Mouse (Mus musculus): ENCODE data around the gene Mogs. TPM values are rescaled to one million over a fixed set of nuclear protein-coding genes. Genes with fewer than 3 reads are reported as not detected.
A peak's percentile ranks its signal among the peaks of the same experiment; 100 is the strongest.

Mogs gene
- polyA plus RNA-seq, 1 experiment from 2014 or later = 14.0 TPM

GRCm38 (mm10) chr6:83087205-83087925, 27.9 kb upstream of the Mogs start:
- H3K4me3 ChIP-seq (ENCODE audit: low read length) = peak overlapping the region; percentile 45
- H3K36me3 ChIP-seq (ENCODE audit: control insufficient read depth, insufficient read depth) = no peaks in the 10 kb centered on the region
- peaks cover 63% of the 10 kb centered on the region for H3K27me3 ChIP-seq (ENCODE audit: control insufficient read depth, insufficient read depth, low read length)
- no peak for ATAC-seq (replicated peaks; ENCODE audit: extremely low read depth, insufficient read depth, low FRiP score)
- peak overlapping the region; percentile 1 for H3K9ac ChIP-seq (ENCODE audit: low read length)
- H3K9me3 ChIP-seq (replicated peaks; ENCODE audit: control insufficient read depth, low read length) = no peaks in the 10 kb centered on the region
- WGBS = 2% methylated on average over 47 of the region's 47 CpGs
- H3K4me1 ChIP-seq (ENCODE audit: control insufficient read depth, insufficient read depth, low read length) = peaks cover 6% of the 10 kb centered on the region
- no peak overlapping the region for H3K27ac ChIP-seq (ENCODE audit: low read length)
- H3K4me2 ChIP-seq (ENCODE audit: low read depth, low read length) = peak overlapping the region; percentile 62

GRCm38 (mm10) chr6:83087926-83088260, 27.4 kb upstream of the Mogs start:
- H3K9ac ChIP-seq (ENCODE audit: low read length) = peak overlapping the region; percentile 1; the same call in 1 of the 2 replicates
- H3K4me1 ChIP-seq (ENCODE audit: control insufficient read depth, insufficient read depth, low read length) = peaks cover 8% of the 10 kb centered on the region
- no peak overlapping the region for H3K27ac ChIP-seq (ENCODE audit: low read length)
- no peaks in the 10 kb centered on the region for H3K9me3 ChIP-seq (replicated peaks; ENCODE audit: control insufficient read depth, low read length)
- H3K27me3 ChIP-seq (ENCODE audit: control insufficient read depth, insufficient read depth, low read length) = peaks cover 58% of the 10 kb centered on the region
- H3K4me2 ChIP-seq (ENCODE audit: low read depth, low read length) = peak overlapping the region; percentile 62
- ATAC-seq (replicated peaks; ENCODE audit: extremely low read depth, insufficient read depth, low FRiP score) = no peak
- H3K36me3 ChIP-seq (ENCODE audit: control insufficient read depth, insufficient read depth) = no peaks in the 10 kb centered on the region
- WGBS = 15% methylated on average over 9 of the region's 9 CpGs
- H3K4me3 ChIP-seq (ENCODE audit: low read length) = peak overlapping the region; percentile 45

GRCm38 (mm10) chr6:83092416-83093127, 22.7 kb upstream of the Mogs start:
- WGBS = 33% methylated on average over 6 of the region's 6 CpGs
- H3K27me3 ChIP-seq (ENCODE audit: control insufficient read depth, insufficient read depth, low read length) = peaks cover 22% of the 10 kb centered on the region
- no peak overlapping the region for H3K4me3 ChIP-seq (ENCODE audit: low read length)
- peak overlapping the region; percentile 31; the same call in 1 of the 2 replicates for H3K27ac ChIP-seq (ENCODE audit: low read length)
- peaks cover 2% of the 10 kb centered on the region; the same call in 1 of the 2 replicates for H3K4me1 ChIP-seq (ENCODE audit: control insufficient read depth, insufficient read depth, low read length)
- H3K4me2 ChIP-seq (ENCODE audit: low read depth, low read length) = no peak overlapping the region
- no peaks in the 10 kb centered on the region for H3K9me3 ChIP-seq (replicated peaks; ENCODE audit: control insufficient read depth, low read length)
- H3K9ac ChIP-seq (ENCODE audit: low read length) = no peak overlapping the region
- ATAC-seq (replicated peaks; ENCODE audit: extremely low read depth, insufficient read depth, low FRiP score) = peak; percentile 28; the same call in 1 of the 2 replicates
- H3K36me3 ChIP-seq (ENCODE audit: control insufficient read depth, insufficient read depth) = no peaks in the 10 kb centered on the region

GRCm38 (mm10) chr6:83095968-83096367, 19.3 kb upstream of the Mogs start:
- no peak for ATAC-seq (replicated peaks; ENCODE audit: extremely low read depth, insufficient read depth, low FRiP score)
- WGBS = 36% methylated on average over 6 of the region's 6 CpGs
- no peak overlapping the region for H3K9ac ChIP-seq (ENCODE audit: low read length)
- peaks cover 4% of the 10 kb centered on the region for H3K4me1 ChIP-seq (ENCODE audit: control insufficient read depth, insufficient read depth, low read length)
- no peak overlapping the region for H3K27ac ChIP-seq (ENCODE audit: low read length)
- H3K36me3 ChIP-seq (ENCODE audit: control insufficient read depth, insufficient read depth) = no peaks in the 10 kb centered on the region
- no peak overlapping the region for H3K4me2 ChIP-seq (ENCODE audit: low read depth, low read length)
- no peak overlapping the region for H3K4me3 ChIP-seq (ENCODE audit: low read length)
- no peaks in the 10 kb centered on the region for H3K9me3 ChIP-seq (replicated peaks; ENCODE audit: control insufficient read depth, low read length)
- peaks cover 6% of the 10 kb centered on the region for H3K27me3 ChIP-seq (ENCODE audit: control insufficient read depth, insufficient read depth, low read length)

- no peak overlapping the region for H3K4me3 ChIP-seq (ENCODE audit: low read length)
- ATAC-seq (replicated peaks; ENCODE audit: extremely low read depth, insufficient read depth, low FRiP score) = no peak
- H3K4me1 ChIP-seq (ENCODE audit: control insufficient read depth, insufficient read depth, low read length) = peaks cover 16% of the 10 kb centered on the region
- peaks cover 6% of the 10 kb centered on the region for H3K27me3 ChIP-seq (ENCODE audit: control insufficient read depth, insufficient read depth, low read length)
- H3K36me3 ChIP-seq (ENCODE audit: control insufficient read depth, insufficient read depth) = no peaks in the 10 kb centered on the region
- 67% methylated on average over 2 of the region's 2 CpGs for WGBS
- H3K9ac ChIP-seq (ENCODE audit: low read length) = no peak overlapping the region
- no peak overlapping the region for H3K4me2 ChIP-seq (ENCODE audit: low read depth, low read length)
- no peak overlapping the region for H3K27ac ChIP-seq (ENCODE audit: low read length)
- H3K9me3 ChIP-seq (replicated peaks; ENCODE audit: control insufficient read depth, low read length) = no peaks in the 10 kb centered on the region
These were observed 16.9 kb upstream of the Mogs start for GRCm38 (mm10) chr6:83098411-83098810.

- under 1% methylated on average over 25 of the region's 25 CpGs for WGBS
- no peaks in the 10 kb centered on the region for H3K36me3 ChIP-seq (ENCODE audit: control insufficient read depth, insufficient read depth)
- peak within 1 kb of the TSS; percentile 92 for H3K9ac ChIP-seq (ENCODE audit: low read length)
- ATAC-seq (replicated peaks; ENCODE audit: extremely low read depth, insufficient read depth, low FRiP score) = peak; percentile 86
- peaks cover 17% of the 10 kb centered on the region for H3K4me1 ChIP-seq (ENCODE audit: control insufficient read depth, insufficient read depth, low read length)
- peak within 1 kb of the TSS; percentile 81 for H3K4me3 ChIP-seq (ENCODE audit: low read length)
- H3K4me2 ChIP-seq (ENCODE audit: low read depth, low read length) = peak within 1 kb of the TSS; percentile 97
- H3K27me3 ChIP-seq (ENCODE audit: control insufficient read depth, insufficient read depth, low read length) = peaks cover 3% of the 10 kb centered on the region
- no peaks in the 10 kb centered on the region for H3K9me3 ChIP-seq (replicated peaks; ENCODE audit: control insufficient read depth, low read length)
- peak within 1 kb of the TSS; percentile 87 for H3K27ac ChIP-seq (ENCODE audit: low read length)
These were observed 14.0 kb upstream of the Mogs start, which contains the start of the genes Ccdc142 and Gm42688 for GRCm38 (mm10) chr6:83101316-83101687. Gene Ccdc142 (plus strand): TSS chr6:83101601. Gene Gm42688 (plus strand): TSS chr6:83101617.

- peak; percentile 79 for ATAC-seq (replicated peaks; ENCODE audit: extremely low read depth, insufficient read depth, low FRiP score)
- WGBS = under 1% methylated on average over 72 of the region's 74 CpGs
- Histone ChIP-seq H3K27ac (ENCODE audit: low read length) (peak overlapping the region; percentile 87), H3K9ac (ENCODE audit: low read length) (peak overlapping the region; percentile 92), H3K36me3 (ENCODE audit: control insufficient read depth, insufficient read depth) (no peaks in the 10 kb centered on the region), H3K4me3 (ENCODE audit: low read length) (peak overlapping the region; percentile 81), H3K27me3 (ENCODE audit: control insufficient read depth, insufficient read depth, low read length) (peaks cover 3% of the 10 kb centered on the region), H3K4me2 (ENCODE audit: low read depth, low read length) (peak overlapping the region; percentile 97), H3K4me1 (ENCODE audit: control insufficient read depth, insufficient read depth, low read length) (peaks cover 17% of the 10 kb centered on the region), H3K9me3 (replicated peaks; ENCODE audit: control insufficient read depth, low read length) (no peaks in the 10 kb centered on the region)
These were observed 13.4 kb upstream of the Mogs start for GRCm38 (mm10) chr6:83101688-83102556.

GRCm38 (mm10) chr6:83103130-83103650, 12.1 kb upstream of the Mogs start:
- Histone ChIP-seq H3K9me3 (replicated peaks; ENCODE audit: control insufficient read depth, low read length) (no peaks in the 10 kb centered on the region), H3K4me1 (ENCODE audit: control insufficient read depth, insufficient read depth, low read length) (peaks cover 20% of the 10 kb centered on the region), H3K36me3 (ENCODE audit: control insufficient read depth, insufficient read depth) (no peaks in the 10 kb centered on the region), H3K27me3 (ENCODE audit: control insufficient read depth, insufficient read depth, low read length) (peaks cover 3% of the 10 kb centered on the region), H3K4me2 (ENCODE audit: low read depth, low read length) (no peak overlapping the region), H3K27ac (ENCODE audit: low read length) (no peak overlapping the region), H3K9ac (ENCODE audit: low read length) (peak overlapping the region; percentile 92; the same call in 1 of the 2 replicates), H3K4me3 (ENCODE audit: low read length) (no peak overlapping the region)
- 60% methylated on average over 11 of the region's 11 CpGs for WGBS
- ATAC-seq (replicated peaks; ENCODE audit: extremely low read depth, insufficient read depth, low FRiP score) = no peak

All from heart, embryonic 16.5 days (tissue).